Mouse (Mus musculus) liver (tissue): Measurements from ENCODE around the gene Wdr48.

Experiments used
- DNase-seq: peaks from one replicate; pipeline ENCODE4 v3.0.0-alpha.2; 2020; ENCODE audit warnings: mixed read lengths

The Wdr48 gene

DNA sequence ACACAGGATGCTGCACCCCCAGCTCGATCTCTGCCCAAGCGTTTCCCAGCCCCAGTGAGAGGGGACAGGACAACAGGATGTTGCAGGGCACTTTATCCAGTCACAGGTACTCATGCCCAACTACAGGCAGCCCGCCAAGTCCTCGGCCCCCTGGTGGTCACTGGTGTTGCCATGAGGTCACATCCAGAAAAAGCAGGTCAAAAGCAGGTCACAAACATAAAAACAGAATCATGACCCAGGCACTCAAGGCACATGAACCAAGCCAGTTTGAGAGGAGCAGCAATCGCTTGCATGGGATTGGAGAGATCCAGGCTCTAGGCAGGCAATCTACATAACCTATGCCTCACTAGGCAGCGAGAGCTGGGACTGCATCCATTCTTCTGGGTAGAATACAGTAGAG is 75.5 kb downstream of the Wdr48 start:
- DNase-seq, result peak; percentile 48

DNA sequence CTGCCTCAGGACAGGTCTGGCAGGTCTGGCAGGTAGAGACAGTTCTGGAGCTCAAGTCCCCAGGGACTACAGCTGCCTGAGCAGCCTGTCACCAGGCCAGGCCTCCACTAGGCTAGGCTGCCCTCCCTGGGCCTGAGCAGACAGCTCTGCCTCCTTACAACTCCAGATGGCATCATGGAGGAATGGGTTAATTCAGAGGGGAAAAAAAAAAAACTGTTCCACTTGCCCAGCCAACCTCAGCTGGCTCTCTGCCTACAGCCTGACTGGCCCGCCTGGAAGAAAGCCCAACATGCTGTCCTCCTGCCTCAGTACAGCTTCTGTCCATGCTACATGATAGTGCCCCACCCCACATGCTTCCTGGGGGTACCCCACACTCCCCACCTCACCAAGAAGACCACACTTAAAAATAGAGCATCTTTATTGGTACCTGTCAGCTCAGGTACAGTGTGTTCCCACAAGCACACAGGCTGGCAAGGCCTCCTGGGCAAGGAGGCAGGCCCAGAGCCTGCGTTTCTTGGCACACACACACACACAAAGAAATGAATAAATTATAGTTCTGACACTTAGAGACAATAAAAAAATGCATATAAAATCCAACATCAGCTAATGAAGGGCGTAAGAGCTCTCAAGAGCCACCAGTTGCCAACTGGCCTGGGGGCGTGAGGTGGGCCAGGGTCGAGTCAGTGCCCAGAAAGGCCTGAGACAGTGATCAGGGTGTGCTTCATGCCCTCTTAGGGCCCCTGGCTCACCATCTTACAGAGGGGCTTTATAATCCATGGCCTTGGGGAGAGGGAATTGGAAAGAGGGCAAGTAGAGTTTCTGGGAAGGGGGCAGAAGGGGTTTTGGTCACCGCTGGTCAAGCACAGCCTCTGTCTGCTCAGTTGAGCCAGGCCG is 76.3 kb downstream of the Wdr48 start:
- no peak for DNase-seq

DNA sequence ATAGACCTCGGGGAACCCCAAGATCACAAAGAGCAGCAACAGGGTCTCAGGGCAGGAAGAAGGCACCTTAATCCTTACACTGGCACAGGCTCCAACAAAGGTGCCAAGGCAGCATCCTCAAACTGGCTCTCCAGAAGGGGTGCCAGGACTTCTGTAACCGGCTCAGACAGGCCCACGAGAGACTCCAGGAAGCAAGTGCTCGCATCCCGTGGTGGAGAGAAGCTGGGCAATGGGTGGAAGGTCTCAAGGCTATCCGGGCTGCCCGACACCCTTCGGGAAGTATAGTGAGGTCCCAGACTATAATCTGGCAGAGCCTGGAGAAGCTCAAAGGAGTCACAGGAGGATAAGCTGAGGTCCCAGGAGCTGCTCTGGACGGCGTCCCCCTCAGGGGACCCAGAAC is 77.5 kb downstream of the Wdr48 start:
- DNase-seq, result no peak

DNA sequence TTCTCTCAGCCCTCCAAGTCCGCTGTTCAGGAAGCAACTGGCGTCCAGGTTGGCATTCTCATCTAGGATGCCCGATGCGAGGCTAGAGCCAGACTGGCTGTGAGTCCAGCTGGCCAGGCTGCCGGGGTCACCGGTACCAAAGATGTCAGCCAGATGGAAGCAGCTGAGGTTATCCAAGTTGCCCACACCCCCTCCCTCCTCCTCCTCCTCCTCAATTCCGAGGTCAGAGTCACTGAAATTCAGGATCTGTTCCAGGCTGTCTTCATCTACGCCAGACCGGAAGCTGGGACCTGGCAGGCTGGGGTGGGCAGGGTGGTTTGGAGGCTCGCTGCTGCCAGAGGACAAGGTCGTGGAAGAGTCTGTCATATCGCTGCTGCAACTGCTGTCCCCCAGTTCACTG is 77.9 kb downstream of the Wdr48 start:
- DNase-seq, result no peak

DNA sequence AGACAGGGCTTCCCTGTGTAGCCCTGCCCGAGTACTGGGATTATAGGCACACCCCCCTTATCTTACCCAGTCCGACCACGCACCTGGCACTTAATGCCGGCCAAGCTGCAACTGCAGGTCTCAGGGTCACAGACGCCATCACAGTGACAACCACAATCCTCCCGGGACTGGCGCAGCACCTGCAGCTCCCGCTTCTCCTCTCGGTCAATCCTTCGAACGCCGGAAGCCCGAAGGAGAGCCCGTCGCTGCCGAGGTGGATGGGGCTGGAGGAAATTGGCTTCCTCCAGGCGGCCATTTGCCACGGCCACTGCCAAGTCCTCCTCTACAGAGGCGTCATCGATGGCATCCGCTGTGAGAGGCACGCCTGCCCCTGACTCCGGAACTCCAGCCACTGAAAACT is 78.6 kb downstream of the Wdr48 start:
- DNase-seq, result no peak

DNA sequence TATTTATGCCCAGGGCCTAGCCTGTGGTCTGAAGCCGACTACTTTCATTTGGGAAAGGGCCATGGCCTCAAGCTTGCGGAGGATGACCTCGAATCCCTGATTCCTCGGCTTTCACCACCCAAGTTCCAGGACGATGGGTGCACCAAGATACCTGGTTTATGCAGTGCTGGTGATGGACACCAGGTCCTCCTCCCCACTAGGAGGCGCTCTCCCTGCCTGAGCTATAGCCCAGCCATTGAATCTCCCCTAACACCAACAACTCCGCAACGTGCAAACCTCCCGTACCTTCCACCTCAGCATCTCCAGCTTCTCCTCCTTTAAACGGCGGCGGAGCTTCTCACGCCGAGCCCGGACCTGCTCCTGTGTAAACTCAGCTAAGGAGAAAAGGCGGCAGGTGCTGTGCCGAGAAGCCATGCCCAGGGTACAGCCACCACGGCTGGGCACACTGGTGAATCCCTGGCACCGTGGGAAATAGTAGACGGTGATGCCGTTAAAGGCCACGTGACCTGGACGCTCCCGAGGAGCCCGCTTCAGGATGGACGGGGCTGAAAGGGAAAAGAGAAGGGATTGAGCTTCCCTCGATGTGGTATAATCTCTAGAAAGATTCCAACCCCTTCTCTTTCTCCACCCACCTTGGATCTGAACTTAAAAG is 79.3 kb downstream of the Wdr48 start:
- no peak for DNase-seq

DNA sequence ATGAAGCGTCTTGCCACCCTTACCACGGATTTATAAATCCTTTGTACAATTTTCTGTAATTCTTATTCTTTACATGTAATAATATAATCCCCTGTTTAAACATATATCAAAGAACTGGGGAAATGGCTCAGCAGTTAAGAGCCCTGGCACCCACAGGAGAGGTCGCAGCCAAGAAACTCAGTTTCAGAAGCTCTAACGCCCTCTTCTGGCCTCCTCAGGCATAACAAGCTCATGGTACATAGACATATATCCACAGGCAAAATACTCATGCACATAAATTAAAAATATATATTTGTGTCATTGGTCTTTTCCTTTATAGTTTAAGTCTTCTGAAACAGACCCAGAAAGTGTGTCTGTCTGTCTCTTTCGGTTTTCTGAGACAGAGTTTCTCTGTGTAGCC is 79.9 kb downstream of the Wdr48 start:
- no peak for DNase-seq

DNA sequence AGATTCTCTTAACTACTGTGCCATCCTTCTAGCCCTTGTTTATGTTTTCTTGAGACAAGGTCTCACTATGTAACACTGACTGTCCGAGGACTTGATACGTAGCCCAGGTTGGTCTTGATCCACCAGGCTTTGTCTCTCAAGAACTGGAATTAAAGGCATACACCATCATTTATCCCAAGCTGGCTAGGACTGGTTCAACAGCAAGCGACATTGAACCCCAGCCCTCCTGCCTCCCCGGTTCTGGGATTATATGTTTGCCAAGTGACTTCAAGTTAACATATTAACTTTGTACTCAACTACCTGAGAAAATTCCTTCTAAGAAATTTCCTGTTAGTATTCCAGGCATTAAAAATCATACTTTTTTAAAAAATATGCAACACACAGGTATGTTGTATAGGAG is 80.6 kb downstream of the Wdr48 start:
- no peak for DNase-seq
